Comparison of ENCODE assay signal across 11 mouse cellular contexts in genomic region chr1:194626109-194626508, GRCm38 (mm10). TPM values are rescaled to one million over a fixed set of nuclear protein-coding genes. Genes with fewer than 3 reads are reported as not detected.
A peak's percentile ranks its signal among the peaks of the same experiment; 100 is the strongest.
DNase-seq lines count a peak whose midpoint lies in the region; ATAC-seq and TF ChIP-seq lines count a peak whose summit lies in the region.
"Had no signal": no experiment of that assay in that cellular context is flagged by ENCODE, and none has a peak within 500 bp of the region (broad histone marks: within the 10 kb centered on the region; RNA-seq: fewer than 3 reads in every experiment).

No protein-coding gene starts in this region.

- no peaks in the 10 kb centered on the region for H3K27me3 ChIP-seq in liver, embryonic 11.5 days (replicated peaks; ENCODE audit: control insufficient read depth, insufficient read depth, low read length)
- H3K27me3 ChIP-seq in liver, postnatal 0 days (ENCODE audit: insufficient read depth, low read length), result no peaks in the 10 kb centered on the region
- no peaks in the 10 kb centered on the region for H3K27me3 ChIP-seq in forebrain, embryonic 16.5 days (replicated peaks; ENCODE audit: control insufficient read depth, insufficient read depth, low read length)

- TF ChIP-seq EP300 in liver, postnatal 0 days (IDR thresholded peaks at IDR 0.05; ENCODE audit: low read depth), result no peak

- H3K4me2 ChIP-seq in liver, embryonic 11.5 days, result no peak overlapping the region
- H3K4me2 ChIP-seq in liver, postnatal 0 days (ENCODE audit: low read depth, low read length), result no peak overlapping the region
- H3K4me2 ChIP-seq in forebrain, embryonic 16.5 days (ENCODE audit: low read length), result peak overlapping the region; percentile 81

- no peaks in the 10 kb centered on the region for H3K36me3 ChIP-seq in liver, embryonic 11.5 days (ENCODE audit: control insufficient read depth, insufficient read depth, low read length)
- H3K36me3 ChIP-seq in liver, postnatal 0 days (replicated peaks; ENCODE audit: insufficient read depth, low read length), result no peaks in the 10 kb centered on the region
- H3K36me3 ChIP-seq in forebrain, embryonic 16.5 days (ENCODE audit: control insufficient read depth, insufficient read depth), result no peaks in the 10 kb centered on the region
- H3K36me3 ChIP-seq: heart, embryonic 10.5 days had no signal

- no peak overlapping the region for H3K4me3 ChIP-seq in liver, embryonic 11.5 days (ENCODE audit: low read depth, low read length)
- no peak overlapping the region for H3K4me3 ChIP-seq in liver, postnatal 0 days (ENCODE audit: low read depth, low read length)
- H3K4me3 ChIP-seq in forebrain, embryonic 16.5 days (replicated peaks; ENCODE audit: low read length), result peak overlapping the region; percentile 91
- H3K4me3 ChIP-seq: heart, embryonic 10.5 days had no signal

- no peak for DNase-seq in liver, embryonic 11.5 days (ENCODE audit: low spot score)
- no peak for DNase-seq in liver, postnatal 0 days
- DNase-seq in ZHBTc4 (ENCODE audit: low read depth, low spot score), result peak; percentile 61
- no peak for DNase-seq in spleen, postnatal 36 days (ENCODE audit: low spot score in 2 of 2)
- DNase-seq in cerebellum, adult 18-20 months, result no peak
- DNase-seq: adrenal gland, postnatal 10 days; cerebellum, adult 9-10 months; lung, postnatal 4 days had no signal

- TF ChIP-seq CTCF in liver, postnatal 0 days (IDR thresholded peaks at IDR 0.05; ENCODE audit: low read depth), result no peak

- H3K27ac ChIP-seq in liver, embryonic 11.5 days (ENCODE audit: low read depth, low read length), result no peak overlapping the region
- no peak overlapping the region for H3K27ac ChIP-seq in liver, postnatal 0 days (ENCODE audit: low read depth)
- no peak overlapping the region for H3K27ac ChIP-seq in forebrain, embryonic 16.5 days (ENCODE audit: low read length)
- H3K27ac ChIP-seq: heart, embryonic 10.5 days had no signal

- ATAC-seq in liver, embryonic 11.5 days (replicated peaks; ENCODE audit: low FRiP score), result peak; percentile 40; the same call in 1 of the 2 replicates
- ATAC-seq in liver, postnatal 0 days, result no peak
- ATAC-seq in forebrain, embryonic 16.5 days, result no peak
- ATAC-seq in megakaryocyte-erythroid progenitor cell, adult 5-6 weeks (replicated peaks; ENCODE audit: low FRiP score, low TSS enrichment, poor library complexity, severe bottlenecking), result 0 out of 2 replicates have a peak, but pooled peaks have one; percentile 38

- WGBS in liver, embryonic 11.5 days, result 51% methylated on average over 2 of the region's 2 CpGs
- 47% methylated on average over 2 of the region's 2 CpGs for WGBS in liver, postnatal 0 days (ENCODE audit: insufficient replicate concordance)
- WGBS in forebrain, embryonic 16.5 days, result 76% methylated on average over 2 of the region's 2 CpGs

- H3K4me1 ChIP-seq in liver, embryonic 11.5 days (replicated peaks; ENCODE audit: control insufficient read depth, insufficient read depth, low read length), result peaks cover 32% of the 10 kb centered on the region
- H3K4me1 ChIP-seq in liver, postnatal 0 days (ENCODE audit: insufficient read depth), result peaks cover 34% of the 10 kb centered on the region
- H3K4me1 ChIP-seq in forebrain, embryonic 16.5 days (replicated peaks; ENCODE audit: control insufficient read depth, insufficient read depth, low read length), result peaks cover 77% of the 10 kb centered on the region

- H3K9ac ChIP-seq in liver, embryonic 11.5 days (ENCODE audit: low read depth, low read length), result no peak overlapping the region
- H3K9ac ChIP-seq in liver, postnatal 0 days (replicated peaks), result no peak overlapping the region
- H3K9ac ChIP-seq in forebrain, embryonic 16.5 days (replicated peaks; ENCODE audit: low read depth, low read length), result peak overlapping the region; percentile 39; the same call in 1 of the 2 replicates

- no peaks in the 10 kb centered on the region for H3K9me3 ChIP-seq in liver, embryonic 11.5 days (ENCODE audit: control insufficient read depth, low read length)
- no peaks in the 10 kb centered on the region for H3K9me3 ChIP-seq in liver, postnatal 0 days (ENCODE audit: low read length)
- H3K9me3 ChIP-seq in forebrain, embryonic 16.5 days (ENCODE audit: control insufficient read depth, low read length), result no peaks in the 10 kb centered on the region
- H3K9me3 ChIP-seq: heart, embryonic 10.5 days had no signal

RNA-seq across cellular contexts. Expression of gene Plxna2, which starts 8.1 kb away (rescaled TPM):
- 4.8 and 4.9 TPM in 2 replicates for polyA plus RNA-seq in liver, embryonic 11.5 days (2014; fragmentation: Nextera tagmentation; extraction: Ambion mirVana)
- polyA plus RNA-seq in liver, postnatal 0 days (2015; fragmentation: Nextera tagmentation; extraction: Ambion mirVana), result 1.5 and 2.3 TPM in 2 replicates
- polyA plus RNA-seq in forebrain, embryonic 16.5 days (2015; fragmentation: Nextera tagmentation; extraction: Ambion mirVana), result 76.0 and 80.3 TPM in 2 replicates
- 0.77 and 1.5 TPM in 2 replicates for total RNA-seq in megakaryocyte-erythroid progenitor cell, adult 5-6 weeks (2014; fragmentation: Nextera tagmentation)
- total RNA-seq in megakaryocyte-erythroid progenitor cell, adult 5-6 weeks (2017), result 0.09 and 0.38 TPM in 2 replicates

Comparison
In these comparisons a context has a peak if more than half of its experiments do, and no peak if none do; other contexts are left out.
1. ATAC-seq: peak in liver, embryonic 11.5 days (single experiment) and megakaryocyte-erythroid progenitor cell, adult 5-6 weeks (single experiment); none in liver, postnatal 0 days (single experiment) and forebrain, embryonic 16.5 days (single experiment).
2. RNA of gene Plxna2, which starts 8.1 kb away (polyA plus RNA-seq): 76.0 to 80.3 TPM in forebrain, embryonic 16.5 days; 4.8 to 4.9 TPM in liver, embryonic 11.5 days and 1.5 to 2.3 TPM in liver, postnatal 0 days; every median in the first group is over 10 times any median in the second.